ENCODE assay signal across 8 mouse cellular contexts in genomic region chr6:17750041-17750660, GRCm38 (mm10). TPM values are rescaled to one million over a fixed set of nuclear protein-coding genes. Genes with fewer than 3 reads are reported as not detected.
DNase-seq lines count a peak whose midpoint lies in the region; ATAC-seq lines count a peak whose summit lies in the region.

No protein-coding gene starts in this region.

- peaks cover 21% of the 10 kb centered on the region for H3K4me1 ChIP-seq in lung, embryonic 15.5 days
- H3K4me1 ChIP-seq in embryonic facial prominence, embryonic 15.5 days: peaks cover 12% of the 10 kb centered on the region; the same call in 1 of the 2 replicates
- H3K4me1 ChIP-seq in hindbrain, embryonic 14.5 days (replicated peaks; ENCODE audit: control insufficient read depth, insufficient read depth, low read length): peaks cover 28% of the 10 kb centered on the region
- peaks cover 15% of the 10 kb centered on the region; the same call in 1 of the 2 replicates for H3K4me1 ChIP-seq in neural tube, embryonic 14.5 days (ENCODE audit: control insufficient read depth, insufficient read depth, low read length)

- H3K4me3 ChIP-seq in lung, embryonic 15.5 days: peak overlapping the region; percentile 44
- H3K4me3 ChIP-seq in embryonic facial prominence, embryonic 15.5 days (replicated peaks): peak overlapping the region; percentile 1; the same call in 1 of the 2 replicates
- peak overlapping the region; percentile 59 for H3K4me3 ChIP-seq in hindbrain, embryonic 14.5 days (replicated peaks; ENCODE audit: low read length)
- H3K4me3 ChIP-seq in neural tube, embryonic 14.5 days (ENCODE audit: low read depth, low read length): peak overlapping the region; percentile 55

- WGBS in lung, embryonic 15.5 days: 47% methylated on average over 9 of the region's 9 CpGs
- WGBS in embryonic facial prominence, embryonic 15.5 days: 74% methylated on average over 9 of the region's 9 CpGs
- WGBS in hindbrain, embryonic 14.5 days: 42% methylated on average over 9 of the region's 9 CpGs
- WGBS in neural tube, embryonic 14.5 days: 37% methylated on average over 9 of the region's 9 CpGs

- no peaks in the 10 kb centered on the region for H3K36me3 ChIP-seq in lung, embryonic 15.5 days
- no peaks in the 10 kb centered on the region for H3K36me3 ChIP-seq in embryonic facial prominence, embryonic 15.5 days
- no peaks in the 10 kb centered on the region for H3K36me3 ChIP-seq in hindbrain, embryonic 14.5 days (replicated peaks; ENCODE audit: control insufficient read depth, insufficient read depth)
- no peaks in the 10 kb centered on the region for H3K36me3 ChIP-seq in neural tube, embryonic 14.5 days (ENCODE audit: control insufficient read depth, insufficient read depth, low read length)

- ATAC-seq in lung, embryonic 15.5 days (ENCODE audit: borderline replicate concordance, extremely low read depth, low FRiP score, low TSS enrichment): no peak
- no peak for ATAC-seq in embryonic facial prominence, embryonic 15.5 days (ENCODE audit: insufficient number of reproducible peaks, low FRiP score, low TSS enrichment, low read depth)
- ATAC-seq in hindbrain, embryonic 14.5 days (ENCODE audit: low FRiP score): no peak
- ATAC-seq in neural tube, embryonic 14.5 days (ENCODE audit: low read depth): no peak

- no peak for DNase-seq in lung, adult 18-20 months
- peak; percentile 47 for DNase-seq in hindbrain, embryonic 14.5 days (ENCODE audit: low spot score)
- DNase-seq in kidney, postnatal 4 days: no peak
- no peak for DNase-seq in spleen, postnatal 36 days (ENCODE audit: low spot score in 2 of 2)
- no peak for DNase-seq in testis, postnatal 14 days (ENCODE audit: low spot score)

- H3K9ac ChIP-seq in lung, embryonic 15.5 days: peak overlapping the region; percentile 14; the same call in 1 of the 2 replicates
- H3K9ac ChIP-seq in embryonic facial prominence, embryonic 15.5 days: no peak overlapping the region
- H3K9ac ChIP-seq in hindbrain, embryonic 14.5 days: peak overlapping the region; percentile 87
- H3K9ac ChIP-seq in neural tube, embryonic 14.5 days (replicated peaks; ENCODE audit: low read depth, low read length): peak overlapping the region; percentile 92

- H3K9me3 ChIP-seq in lung, embryonic 15.5 days: no peaks in the 10 kb centered on the region
- no peaks in the 10 kb centered on the region for H3K9me3 ChIP-seq in embryonic facial prominence, embryonic 15.5 days (replicated peaks)
- H3K9me3 ChIP-seq in hindbrain, embryonic 14.5 days (ENCODE audit: control insufficient read depth, low read length): no peaks in the 10 kb centered on the region
- no peaks in the 10 kb centered on the region for H3K9me3 ChIP-seq in neural tube, embryonic 14.5 days (ENCODE audit: control insufficient read depth, low read length)

- 0 out of 2 replicates have a peak overlapping the region, but pooled peaks have one; percentile 17 for H3K27ac ChIP-seq in lung, embryonic 15.5 days
- H3K27ac ChIP-seq in embryonic facial prominence, embryonic 15.5 days (replicated peaks): no peak overlapping the region
- H3K27ac ChIP-seq in hindbrain, embryonic 14.5 days: peak overlapping the region; percentile 98
- H3K27ac ChIP-seq in neural tube, embryonic 14.5 days (ENCODE audit: low read depth, low read length): peak overlapping the region; percentile 99

- peak overlapping the region; percentile 64 for H3K4me2 ChIP-seq in lung, embryonic 15.5 days
- H3K4me2 ChIP-seq in embryonic facial prominence, embryonic 15.5 days (replicated peaks): 0 out of 2 replicates have a peak overlapping the region, but pooled peaks have one; percentile 15
- peak overlapping the region; percentile 64 for H3K4me2 ChIP-seq in hindbrain, embryonic 14.5 days (replicated peaks)
- H3K4me2 ChIP-seq in neural tube, embryonic 14.5 days (ENCODE audit: low read depth, low read length): peak overlapping the region; percentile 66

- no peaks in the 10 kb centered on the region for H3K27me3 ChIP-seq in lung, embryonic 15.5 days
- no peaks in the 10 kb centered on the region for H3K27me3 ChIP-seq in embryonic facial prominence, embryonic 15.5 days
- H3K27me3 ChIP-seq in hindbrain, embryonic 14.5 days (ENCODE audit: control insufficient read depth, insufficient read depth, low read length): no peaks in the 10 kb centered on the region
- H3K27me3 ChIP-seq in neural tube, embryonic 14.5 days (ENCODE audit: control insufficient read depth, insufficient read depth, low read length): no peaks in the 10 kb centered on the region

RNA-seq across cellular contexts. Expression of gene St7, which starts 57.4 kb away (rescaled TPM):
- 44.0 and 45.6 TPM in 2 replicates for polyA plus RNA-seq in lung, embryonic 15.5 days (2015; fragmentation: Nextera tagmentation; extraction: Ambion mirVana)
- 23.4 and 29.5 TPM in 2 replicates for polyA plus RNA-seq in embryonic facial prominence, embryonic 15.5 days (2015; fragmentation: Nextera tagmentation; extraction: Ambion mirVana)
- polyA plus RNA-seq in hindbrain, embryonic 14.5 days (2014; fragmentation: Nextera tagmentation; extraction: Ambion mirVana): 53.3 and 54.5 TPM in 2 replicates
- 62.1 and 71.9 TPM in 2 replicates for polyA plus RNA-seq in neural tube, embryonic 14.5 days (2014; fragmentation: Nextera tagmentation; extraction: Ambion mirVana)

Comparison
In these comparisons a context has a peak if more than half of its experiments do, and no peak if none do; other contexts are left out.
1. H3K4me2 ChIP-seq: peak in every context shown above with its lines; median percentile 66 in neural tube, embryonic 14.5 days; 64 in lung, embryonic 15.5 days; 64 in hindbrain, embryonic 14.5 days; 15 in embryonic facial prominence, embryonic 15.5 days.
2. H3K4me3 ChIP-seq: peak in every context shown above with its lines; median percentile 59 in hindbrain, embryonic 14.5 days; 55 in neural tube, embryonic 14.5 days; 44 in lung, embryonic 15.5 days; 1 in embryonic facial prominence, embryonic 15.5 days.